Mouse (Mus musculus) liver, adult 2 months (tissue): ENCODE results near the gene Zdhhc9. TPM values are rescaled to one million over a fixed set of nuclear protein-coding genes. Genes with fewer than 3 reads are reported as not detected.
A peak's percentile ranks its signal among the peaks of the same experiment; 100 is the strongest.

Experiments used
- DNase-seq: peaks from one replicate; pipeline ENCODE4 v3.0.0-alpha.2; 2011; ENCODE audit warnings: low read depth, low spot score; ENCODE audit errors: extremely low read depth
- H3K27ac ChIP-seq: fragments of 200-500 bp; replicated peaks from 2 replicates; pipeline ENCODE4 v1.5.1; 2012; ENCODE audit warnings: low read depth, mild to moderate bottlenecking, control low read depth, inconsistent platforms, low read length; ENCODE audit not compliant: insufficient read depth
- H3K27me3 ChIP-seq: fragments of 200-500 bp; 2 replicates; pipeline ENCODE4 v1.6.1; 2012; ENCODE audit warnings: mild to moderate bottlenecking, moderate library complexity, low read length, inconsistent platforms; ENCODE audit not compliant: control insufficient read depth, insufficient read depth
- H3K36me3 ChIP-seq: fragments of 200-500 bp; 2 replicates; pipeline ENCODE4 v1.6.1; 2012; ENCODE audit warnings: low read length, inconsistent platforms; ENCODE audit not compliant: control insufficient read depth, insufficient read depth
- H3K4me1 ChIP-seq: fragments of 200-500 bp; 2 replicates; pipeline ENCODE4 v1.6.1; 2011; ENCODE audit warnings: low read length; ENCODE audit not compliant: control insufficient read depth, insufficient read depth
- H3K4me3 ChIP-seq: fragments of 200-500 bp; 2 replicates; pipeline ENCODE4 v1.5.1; 2011; ENCODE audit warnings: low read depth, mild to moderate bottlenecking, control low read depth, low read length, moderate library complexity; ENCODE audit not compliant: insufficient read depth
- H3K79me2 ChIP-seq: fragments of 200-500 bp; 2 replicates; pipeline ENCODE4 v1.6.1; 2012; ENCODE audit warnings: inconsistent platforms, mild to moderate bottlenecking, low read length, moderate library complexity; ENCODE audit not compliant: control insufficient read depth, insufficient read depth
- H3K9ac ChIP-seq: fragments of 200-500 bp; 2 replicates; pipeline ENCODE4 v1.6.1; 2012; ENCODE audit warnings: low read depth, mild to moderate bottlenecking, control low read depth, inconsistent platforms, low read length
- CTCF ChIP-seq: fragments of 200-500 bp; IDR thresholded peaks from 2 replicates; pipeline ENCODE4 v1.5.1; 2011; ENCODE audit warnings: low read depth, low read length, control low read depth
- POLR2A ChIP-seq: fragments of 200-500 bp; IDR thresholded peaks from 2 replicates; pipeline ENCODE4 v1.6.1; 2011; ENCODE audit warnings: low read length, control low read depth; ENCODE audit not compliant: insufficient read depth; ENCODE audit errors: extremely low read depth
- WGBS: fragments of 180-500 bp; shearing (Covaris S2); methylation state at CpG from one replicate; pipeline ENCODE4 v1.1.7; 2018; 5-methylcytosine and 5-hydroxymethylcytosine counted together
- polyA plus RNA-seq: library from polyadenylated mRNA; depleted of rRNA; stranded (reverse); fragments of >200 nt; gene quantifications from 2 replicates; pipeline ENCODE4 v1.2.3, GENCODE M21; 2012
- total RNA-seq: library from RNA; depleted of rRNA; stranded (reverse); fragments of >200 nt; gene quantifications from 2 replicates; pipeline ENCODE4 v1.2.3, GENCODE M21; 2014

The Zdhhc9 gene
- total and polyA plus RNA-seq, 2 experiments, result 36.2 to 71.8 TPM

GRCm38 (mm10) chrX:48197856-48198255, 10.8 kb downstream of the Zdhhc9 start:
- H3K36me3 ChIP-seq, result peaks cover 12% of the 10 kb centered on the region; the same call in 1 of the 2 replicates
- peaks cover 24% of the 10 kb centered on the region for H3K4me1 ChIP-seq
- H3K79me2 ChIP-seq, result peaks cover 10% of the 10 kb centered on the region; the same call in 1 of the 2 replicates
- no peak overlapping the region for H3K9ac ChIP-seq
- no peak for DNase-seq
- H3K4me3 ChIP-seq, result no peak overlapping the region
- no peak for TF ChIP-seq CTCF
- TF ChIP-seq POLR2A, result no peak
- 100% methylated on average over 3 of the region's 3 CpGs for WGBS
- no peaks in the 10 kb centered on the region for H3K27me3 ChIP-seq
- H3K27ac ChIP-seq, result no peak overlapping the region

- Histone ChIP-seq H3K27ac (peak overlapping the region; percentile 43), H3K9ac (no peak overlapping the region), H3K36me3 (peaks cover 13% of the 10 kb centered on the region), H3K79me2 (peaks cover 7% of the 10 kb centered on the region; the same call in 1 of the 2 replicates), H3K4me3 (no peak overlapping the region), H3K4me1 (peaks cover 20% of the 10 kb centered on the region), H3K27me3 (no peaks in the 10 kb centered on the region)
- TF ChIP-seq POLR2A (no peak), CTCF (no peak)
- 54% methylated on average over 14 of the region's 14 CpGs for WGBS
- peak; percentile 75 for DNase-seq
Observed at GRCm38 (mm10) chrX:48193235-48194152, 15.2 kb downstream of the Zdhhc9 start.

GRCm38 (mm10) chrX:48191261-48191660, 17.4 kb downstream of the Zdhhc9 start:
- H3K79me2 ChIP-seq, result peaks cover 7% of the 10 kb centered on the region; the same call in 1 of the 2 replicates
- peaks cover 20% of the 10 kb centered on the region for H3K4me1 ChIP-seq
- no peak overlapping the region for H3K4me3 ChIP-seq
- H3K27ac ChIP-seq, result peak overlapping the region; percentile 56
- no peak overlapping the region for H3K9ac ChIP-seq
- no peaks in the 10 kb centered on the region for H3K27me3 ChIP-seq
- no peak for TF ChIP-seq CTCF
- no peak for TF ChIP-seq POLR2A
- peak; percentile 81 for DNase-seq
- peaks cover 16% of the 10 kb centered on the region for H3K36me3 ChIP-seq
- 32% methylated on average over 6 of the region's 6 CpGs for WGBS

- Histone ChIP-seq H3K9ac (no peak overlapping the region), H3K4me3 (no peak overlapping the region), H3K27me3 (no peaks in the 10 kb centered on the region), H3K27ac (peak overlapping the region; percentile 36; the same call in 1 of the 2 replicates), H3K4me1 (no peaks in the 10 kb centered on the region), H3K36me3 (peaks cover 13% of the 10 kb centered on the region; the same call in 1 of the 2 replicates), H3K79me2 (peaks cover 7% of the 10 kb centered on the region; the same call in 1 of the 2 replicates)
- DNase-seq, result peak; percentile 93
- WGBS, result 34% methylated on average over 3 of the region's 3 CpGs
- no peak for TF ChIP-seq CTCF
- no peak for TF ChIP-seq POLR2A
Observed at GRCm38 (mm10) chrX:48184703-48185102, 24.0 kb downstream of the Zdhhc9 start.

GRCm38 (mm10) chrX:48181844-48182243, 26.8 kb downstream of the Zdhhc9 start:
- TF ChIP-seq POLR2A, result no peak
- no peak for TF ChIP-seq CTCF
- no peak for DNase-seq
- no peak overlapping the region for H3K4me3 ChIP-seq
- H3K4me1 ChIP-seq, result no peaks in the 10 kb centered on the region
- no peaks in the 10 kb centered on the region for H3K27me3 ChIP-seq
- H3K36me3 ChIP-seq, result peaks cover 22% of the 10 kb centered on the region
- H3K9ac ChIP-seq, result no peak overlapping the region
- no peak overlapping the region for H3K27ac ChIP-seq
- WGBS, result 84% methylated on average over 6 of the region's 6 CpGs
- H3K79me2 ChIP-seq, result no peaks in the 10 kb centered on the region

- 71% methylated on average over 1 of the region's 1 CpGs for WGBS
- H3K36me3 ChIP-seq, result peaks cover 10% of the 10 kb centered on the region
- H3K9ac ChIP-seq, result no peak overlapping the region
- no peaks in the 10 kb centered on the region for H3K4me1 ChIP-seq
- no peak overlapping the region for H3K4me3 ChIP-seq
- H3K79me2 ChIP-seq, result no peaks in the 10 kb centered on the region
- H3K27ac ChIP-seq, result no peak overlapping the region
- no peaks in the 10 kb centered on the region for H3K27me3 ChIP-seq
- DNase-seq, result no peak
- no peak for TF ChIP-seq CTCF
- no peak for TF ChIP-seq POLR2A
Observed at GRCm38 (mm10) chrX:48170368-48170767, 38.3 kb downstream of the Zdhhc9 start.
